In the genomic region with DNA sequence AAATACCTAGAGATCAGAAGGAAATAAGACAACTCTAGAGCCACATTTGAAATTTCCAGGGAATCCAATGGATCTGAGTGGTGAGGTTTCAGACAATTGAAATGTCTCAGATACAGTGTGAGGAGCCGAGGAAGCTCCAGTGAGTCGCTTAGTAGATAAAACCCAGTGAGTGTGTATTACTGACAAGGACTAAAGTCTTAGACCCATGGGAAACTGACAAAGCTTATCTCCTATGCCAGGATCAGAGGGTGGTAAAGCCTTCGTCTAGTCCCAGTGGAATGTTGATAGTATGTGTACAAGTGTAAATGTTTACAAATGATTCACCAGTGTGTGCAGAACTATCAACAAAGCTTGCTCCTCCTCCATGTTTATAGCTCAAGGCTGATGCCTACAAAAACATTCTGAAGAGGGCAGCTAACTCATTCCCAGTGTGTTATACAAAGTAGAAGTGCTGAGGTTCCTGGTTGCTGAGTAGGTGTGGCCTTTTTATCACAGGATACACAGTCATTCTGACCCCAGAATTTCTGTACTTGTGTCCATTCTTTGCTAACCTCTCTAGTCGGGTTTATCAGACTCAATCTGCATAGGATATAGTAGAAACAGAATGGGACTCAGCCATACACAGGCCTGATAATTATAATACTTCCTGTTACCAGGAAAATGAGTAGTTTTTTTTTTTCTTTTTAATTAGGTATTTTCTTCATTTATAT, we compare ENCODE assay signal across 33 mouse cellular contexts.
DNase-seq lines count a peak whose midpoint lies in the region; ATAC-seq lines count a peak whose summit lies in the region.
"Had no signal": no experiment of that assay in that cellular context is flagged by ENCODE, and none has a peak within 500 bp of the region (broad histone marks: within the 10 kb centered on the region; RNA-seq: fewer than 3 reads in every experiment).

No protein-coding gene starts in this region.

- no peak overlapping the region for H3K27ac ChIP-seq in liver, embryonic 12.5 days
- H3K27ac ChIP-seq in liver, embryonic 13.5 days = no peak overlapping the region
- no peak overlapping the region for H3K27ac ChIP-seq in liver, embryonic 16.5 days (ENCODE audit: low read length)
- H3K27ac ChIP-seq: embryonic facial prominence, embryonic 10.5 days; embryonic facial prominence, embryonic 13.5 days; forebrain, embryonic 10.5 days; forebrain, embryonic 13.5 days; heart, adult 2 months; heart, embryonic 10.5 days; heart, embryonic 13.5 days; hindbrain, embryonic 14.5 days; hindbrain, postnatal 0 days had no signal

- H3K4me3 ChIP-seq in liver, embryonic 12.5 days = no peak overlapping the region
- no peak overlapping the region for H3K4me3 ChIP-seq in liver, embryonic 13.5 days (replicated peaks)
- H3K4me3 ChIP-seq in liver, embryonic 16.5 days (ENCODE audit: low read depth, low read length) = no peak overlapping the region
- H3K4me3 ChIP-seq: embryonic facial prominence, embryonic 10.5 days; embryonic facial prominence, embryonic 13.5 days; erythroblast, embryonic 14.5 days; forebrain, embryonic 10.5 days; forebrain, embryonic 13.5 days; heart, adult 2 months; heart, embryonic 10.5 days; heart, embryonic 13.5 days had no signal

- no peak overlapping the region for H3K9ac ChIP-seq in liver, embryonic 12.5 days
- no peak overlapping the region for H3K9ac ChIP-seq in liver, embryonic 13.5 days
- no peak overlapping the region for H3K9ac ChIP-seq in liver, embryonic 16.5 days (ENCODE audit: low read depth, low read length)
- H3K9ac ChIP-seq: embryonic facial prominence, embryonic 13.5 days; forebrain, embryonic 13.5 days; heart, embryonic 13.5 days; hindbrain, embryonic 14.5 days had no signal

- no peaks in the 10 kb centered on the region for H3K9me3 ChIP-seq in liver, embryonic 12.5 days (replicated peaks)
- no peaks in the 10 kb centered on the region for H3K9me3 ChIP-seq in liver, embryonic 13.5 days (replicated peaks)
- no peaks in the 10 kb centered on the region for H3K9me3 ChIP-seq in liver, embryonic 16.5 days (replicated peaks; ENCODE audit: control insufficient read depth, low read length)
- H3K9me3 ChIP-seq: embryonic facial prominence, embryonic 10.5 days; embryonic facial prominence, embryonic 13.5 days; forebrain, embryonic 10.5 days; forebrain, embryonic 13.5 days; G1E; heart, embryonic 10.5 days; heart, embryonic 13.5 days had no signal

- H3K27me3 ChIP-seq in liver, embryonic 12.5 days (replicated peaks) = no peaks in the 10 kb centered on the region
- no peaks in the 10 kb centered on the region for H3K27me3 ChIP-seq in liver, embryonic 13.5 days
- H3K27me3 ChIP-seq in liver, embryonic 16.5 days (ENCODE audit: control insufficient read depth, insufficient read depth, low read depth, low read length) = no peaks in the 10 kb centered on the region
- H3K27me3 ChIP-seq: CH12.LX; embryonic facial prominence, embryonic 13.5 days; forebrain, embryonic 13.5 days; heart, embryonic 13.5 days; Patski had no signal

- H3K36me3 ChIP-seq in liver, embryonic 12.5 days = no peaks in the 10 kb centered on the region
- no peaks in the 10 kb centered on the region for H3K36me3 ChIP-seq in liver, embryonic 13.5 days
- H3K36me3 ChIP-seq in liver, embryonic 16.5 days (ENCODE audit: control insufficient read depth, insufficient read depth) = no peaks in the 10 kb centered on the region
- H3K36me3 ChIP-seq: embryonic facial prominence, embryonic 10.5 days; embryonic facial prominence, embryonic 13.5 days; forebrain, embryonic 10.5 days; G1E; heart, embryonic 10.5 days; heart, embryonic 13.5 days had no signal

- 25% methylated on average over 4 of the region's 4 CpGs for WGBS in liver, embryonic 12.5 days (ENCODE audit: insufficient replicate concordance)
- 18% methylated on average over 4 of the region's 4 CpGs for WGBS in liver, embryonic 13.5 days (ENCODE audit: insufficient replicate concordance)
- WGBS in liver, embryonic 16.5 days (ENCODE audit: insufficient replicate concordance) = 20% methylated on average over 4 of the region's 4 CpGs

- no peak for DNase-seq in liver
- no peak for DNase-seq in liver, embryonic 13.5 days
- no peak for DNase-seq in right cerebral cortex, adult 18-20 months
- DNase-seq: adrenal gland, adult 2 months; adrenal gland, postnatal 25 days; B cell, adult 2 months; cerebellum, adult 11 months; cerebellum, adult 8-10 months; cerebellum, postnatal 10 days; cerebellum, postnatal 36 days; embryo, embryonic 11 days; gastrocnemius, postnatal 10 days; gastrocnemius, postnatal 36 days; heart, adult 2 months; heart, postnatal 14 days; heart, postnatal 4 days had no signal

- no peaks in the 10 kb centered on the region for H3K4me1 ChIP-seq in liver, embryonic 12.5 days
- H3K4me1 ChIP-seq in liver, embryonic 13.5 days (replicated peaks) = 0 out of 2 replicates have a peak, but pooled peaks cover 4% of the 10 kb centered on the region
- no peaks in the 10 kb centered on the region for H3K4me1 ChIP-seq in liver, embryonic 16.5 days (ENCODE audit: control insufficient read depth, low read depth, low read length)
- H3K4me1 ChIP-seq: embryonic facial prominence, embryonic 10.5 days; embryonic facial prominence, embryonic 13.5 days; forebrain, embryonic 10.5 days; forebrain, embryonic 13.5 days; heart, embryonic 10.5 days; heart, embryonic 13.5 days had no signal

- peak; percentile 83 for ATAC-seq in liver, embryonic 12.5 days
- ATAC-seq in liver, embryonic 13.5 days (ENCODE audit: low read depth) = peak; percentile 92
- ATAC-seq in liver, embryonic 16.5 days (ENCODE audit: low read depth) = peak; percentile 66
- ATAC-seq in erythroid progenitor cell, adult 5-6 weeks (replicated peaks; ENCODE audit: low FRiP score, poor library complexity, severe bottlenecking) = no peak
- ATAC-seq: forebrain, embryonic 13.5 days; forebrain, embryonic 16.5 days; hindbrain, postnatal 0 days; inflammation-experienced regulatory T-cells, adult 6 months; Patski had no signal

- H3K4me2 ChIP-seq in liver, embryonic 12.5 days = no peak overlapping the region
- no peak overlapping the region for H3K4me2 ChIP-seq in liver, embryonic 13.5 days
- H3K4me2 ChIP-seq in liver, embryonic 16.5 days (ENCODE audit: low read depth, low read length) = no peak overlapping the region
- H3K4me2 ChIP-seq: embryonic facial prominence, embryonic 13.5 days; forebrain, embryonic 13.5 days; heart, embryonic 13.5 days; hindbrain, embryonic 14.5 days had no signal
